Mouse (Mus musculus) spleen, adult 2 months (tissue): ENCODE data around the gene Rnf34.

Experiments used
- CTCF ChIP-seq: fragments of 200-500 bp; IDR thresholded peaks from 2 replicates; pipeline ENCODE4 v1.5.1; 2011; ENCODE audit warnings: mild to moderate bottlenecking, inconsistent platforms; ENCODE audit not compliant: insufficient read depth, insufficient read length, insufficient replicate concordance; ENCODE audit errors: extremely low read depth
- POLR2A ChIP-seq: fragments of 200-500 bp; IDR thresholded peaks from 2 replicates; pipeline ENCODE4 v1.6.1; 2011; ENCODE audit warnings: low read depth, low read length, inconsistent platforms

GRCm38 (mm10) chr5:122893270-122893669 lies 43.4 kb downstream of the Rnf34 start:
- TF ChIP-seq CTCF (no peak), POLR2A (no peak)
